Mouse (Mus musculus): Measurements from ENCODE around the gene Loxl3. TPM values are rescaled to one million over a fixed set of nuclear protein-coding genes. Genes with fewer than 3 reads are reported as not detected.

Loxl3 gene
- polyA plus RNA-seq, 1 experiment from 2014 or later, result 2.5 TPM

GRCm38 (mm10) chr6:83101316-83101687 is 67.3 kb downstream of the Loxl3 start, which contains the start of the genes Ccdc142 and Gm42688:
Gene Ccdc142 (plus strand): TSS chr6:83101601.
Gene Gm42688 (plus strand): TSS chr6:83101617.
- ChIA-PET POLR2A (no interaction called here), CTCF (interaction anchor here (0.7 to 3.5 kb wide), 12 partner anchors 9 to 105 kb away, joined by 3 to 40 read pairs (median 4); partner anchors contain the start of genes Dok1 and Pcgf1)
- DNase-seq (ENCODE audit: low read depth, low spot score) (no peak), ATAC-seq (peak; percentile 82)
- in situ Hi-C loops (cut with MboI; ENCODE audit: low pct_unique_long_range_greater_than_20kb), result loop anchor here (5.0 kb wide), 1 partner anchor 104 kb away; no protein-coding TSS in a partner anchor
- peaks cover 2% of the 10 kb centered on the region for H3K27me3 ChIP-seq
- no peak for TF ChIP-seq CTCF (IDR thresholded peaks at IDR 0.05)

GRCm38 (mm10) chr6:83101688-83102556 is 67.9 kb downstream of the Loxl3 start:
- ChIA-PET CTCF (interaction anchor here (0.8 to 3.5 kb wide), 10 partner anchors 18 to 105 kb away, joined by 3 to 40 read pairs (median 5); partner anchors contain the start of genes Dok1 and Pcgf1), POLR2A (interaction anchor here (1.0 to 2.4 kb wide), 5 partner anchors 18 to 105 kb away, joined by 3 to 5 read pairs (median 4); partner anchors contain the start of gene Aup1)
- ATAC-seq (peak; percentile 61), DNase-seq (ENCODE audit: low read depth, low spot score) (no peak)
- TF ChIP-seq CTCF (IDR thresholded peaks at IDR 0.05), result no peak
- peaks cover 2% of the 10 kb centered on the region for H3K27me3 ChIP-seq
- in situ Hi-C loops (cut with MboI; ENCODE audit: low pct_unique_long_range_greater_than_20kb), result loop anchor here (5.0 kb wide), 1 partner anchor 105 kb away; no protein-coding TSS in a partner anchor

Other genes starting within 250 kb of the Loxl3 start
- 2.1 TPM for gene Sema4f, start 94.4 kb upstream of the Loxl3 start, polyA plus RNA-seq (2021)
- gene M1ap, start 87.3 kb upstream of the Loxl3 start, polyA plus RNA-seq (2021), result not detected
- gene Dok1, start 702 bp upstream of the Loxl3 start, polyA plus RNA-seq (2021), result 17.9 TPM
- 160 TPM for gene Aup1, start 20.3 kb downstream of the Loxl3 start, polyA plus RNA-seq (2021)
- 63.1 TPM for gene Htra2, start 21.1 kb downstream of the Loxl3 start, polyA plus RNA-seq (2021)
- 0.51 TPM for gene Dqx1, start 23.7 kb downstream of the Loxl3 start, polyA plus RNA-seq (2021)
- 0.24 TPM for gene Tlx2, start 36.1 kb downstream of the Loxl3 start, polyA plus RNA-seq (2021)
- 19.7 TPM for gene Pcgf1, start 43.7 kb downstream of the Loxl3 start, polyA plus RNA-seq (2021)
- 0.51 TPM for gene Lbx2, start 52.2 kb downstream of the Loxl3 start, polyA plus RNA-seq (2021)
- 3.5 TPM for gene Ccdc142, start 67.4 kb downstream of the Loxl3 start, polyA plus RNA-seq (2021)
- 3.7 TPM for gene Gm42688, start 67.4 kb downstream of the Loxl3 start, polyA plus RNA-seq (2021)
- 93.4 TPM for gene Mrpl53, start 74.9 kb downstream of the Loxl3 start, polyA plus RNA-seq (2021)
- 34.6 TPM for gene Mogs, start 81.3 kb downstream of the Loxl3 start, polyA plus RNA-seq (2021)
- 95.1 TPM for gene Wbp1, start 87.4 kb downstream of the Loxl3 start, polyA plus RNA-seq (2021)
- gene Ino80b, start 91.3 kb downstream of the Loxl3 start, polyA plus RNA-seq (2021), result 46.4 TPM
- gene Rtkn, start 101.3 kb downstream of the Loxl3 start, polyA plus RNA-seq (2021), result 16.3 TPM
- 18.9 TPM for gene Wdr54, start 122.2 kb downstream of the Loxl3 start, polyA plus RNA-seq (2021)
- gene 1700003E16Rik, start 122.2 kb downstream of the Loxl3 start, polyA plus RNA-seq (2021), result 5.9 TPM
- 121 TPM for gene Dctn1, start 131.7 kb downstream of the Loxl3 start, polyA plus RNA-seq (2021)
- gene Slc4a5, start 185.7 kb downstream of the Loxl3 start, polyA plus RNA-seq (2021), result 0.04 TPM